Mouse (Mus musculus) stomach, embryonic 14.5 days (tissue): ENCODE results near the gene Calcrl. TPM values are rescaled to one million over a fixed set of nuclear protein-coding genes. Genes with fewer than 3 reads are reported as not detected.

Source experiments
- polyA plus RNA-seq: library from polyadenylated mRNA; unstranded; fragments of >200 nt; fragmentation: Nextera tagmentation; extraction: Ambion mirVana; gene quantifications from 2 replicates; pipeline ENCODE4 v1.2.1, GENCODE M21; 2014

The Calcrl gene
- polyA plus RNA-seq, 1 experiment from 2014 or later: 45.8 TPM

Other genes starting within 250 kb of the Calcrl start
- 48.3 and 49.4 TPM in 2 replicates for gene Tfpi, start 51.4 kb upstream of the Calcrl start, polyA plus RNA-seq
- gene Ctnnd1, start 225.4 kb upstream of the Calcrl start, polyA plus RNA-seq: 63.5 and 68.2 TPM in 2 replicates
- gene Btbd18, start 233.7 kb upstream of the Calcrl start, polyA plus RNA-seq: 0.39 and 0.45 TPM in 2 replicates
- gene Selenoh, start 245.4 kb upstream of the Calcrl start, polyA plus RNA-seq: 262 and 316 TPM in 2 replicates